Mouse (Mus musculus) heart, adult 2 months (tissue): ENCODE data around the gene Prm1.

Source experiments
- CTCF ChIP-seq: fragments of 200-600 bp; IDR thresholded peaks from 2 replicates; pipeline ENCODE4 v1.8.1; 2022; ENCODE audit warnings: antibody characterized with exemption, mild to moderate bottlenecking, moderate library complexity
- EP300 ChIP-seq: fragments of 200-500 bp; IDR thresholded peaks from 2 replicates; pipeline ENCODE4 v1.6.1; 2011; ENCODE audit warnings: low read depth, low read length, control low read depth; ENCODE audit not compliant: insufficient read depth

- TF ChIP-seq EP300, result no peak
- TF ChIP-seq CTCF, result no peak
These were observed 36.8 kb downstream of the Prm1 start for GRCm38 (mm10) chr16:10768821-10769220.
